Comparison of ENCODE assay signal across 16 mouse cellular contexts in the genomic region with DNA sequence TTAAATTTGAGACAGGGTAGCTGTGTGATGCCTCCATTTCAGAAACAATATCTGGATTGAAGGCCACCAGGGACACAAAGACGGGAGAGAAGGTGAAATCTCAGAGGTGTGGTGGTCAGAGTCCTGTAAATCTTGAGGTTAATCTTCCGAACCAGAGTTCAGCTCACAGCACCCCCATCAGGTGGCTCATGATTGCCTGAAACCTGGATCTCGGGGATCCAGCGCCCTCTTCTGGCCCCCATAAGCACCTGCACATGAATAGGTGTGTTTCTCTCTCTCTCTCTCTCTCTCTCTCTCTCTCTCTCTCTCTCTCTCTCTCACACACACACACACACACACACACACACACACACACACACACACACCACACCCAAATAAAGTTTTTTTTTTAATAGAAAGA.
"Had no signal": no experiment of that assay in that cellular context is flagged by ENCODE, and none has a peak within 500 bp of the region (broad histone marks: within the 10 kb centered on the region; RNA-seq: fewer than 3 reads in every experiment).

No protein-coding gene starts in this region.

- H3K4me1 ChIP-seq: liver, embryonic 12.5 days; midbrain, embryonic 10.5 days had no signal

- ATAC-seq: liver, embryonic 12.5 days had no signal

- H3K4me3 ChIP-seq: left cerebral cortex, adult 2 months; limb, embryonic 15.5 days; liver, embryonic 12.5 days; midbrain, embryonic 10.5 days; myocyte; neural tube, embryonic 15.5 days had no signal

- DNase-seq: kidney, adult 18-20 months; kidney, postnatal 10 days; kidney, postnatal 4 days; lung, adult 18-20 months; lung, postnatal 4 days; midbrain, embryonic 14.5 days; right cerebral cortex, adult 18-20 months; right cerebral cortex, postnatal 25 days; thymus, adult 2 months; thymus, postnatal 4 days had no signal

- H3K27ac ChIP-seq: limb, embryonic 15.5 days; liver, embryonic 12.5 days; midbrain, embryonic 10.5 days; neural tube, embryonic 15.5 days had no signal

- H3K4me2 ChIP-seq: limb, embryonic 15.5 days; liver, embryonic 12.5 days had no signal

- H3K27me3 ChIP-seq: limb, embryonic 15.5 days; liver, embryonic 12.5 days; neural tube, embryonic 15.5 days had no signal

- H3K9me3 ChIP-seq: limb, embryonic 15.5 days; liver, embryonic 12.5 days; midbrain, embryonic 10.5 days; neural tube, embryonic 15.5 days had no signal

- H3K36me3 ChIP-seq: limb, embryonic 15.5 days; liver, embryonic 12.5 days; midbrain, embryonic 10.5 days; neural tube, embryonic 15.5 days had no signal

- H3K9ac ChIP-seq: limb, embryonic 15.5 days; liver, embryonic 12.5 days; neural tube, embryonic 15.5 days had no signal
